Mouse (Mus musculus) bone marrow macrophage, adult 2 months (primary cell): ENCODE measurements around the gene Olfr769. TPM values are rescaled to one million over a fixed set of nuclear protein-coding genes. Genes with fewer than 3 reads are reported as not detected.
"Not testable (repeated sequence)": the region's sequence is repeated elsewhere in the genome, so short reads cannot be mapped to it uniquely, and the experiment has no call there.

Experiments
- H3K27ac ChIP-seq: 2 replicates; pipeline ENCODE4 v1.5.1; 2012; ENCODE audit warnings: low read depth, low read length; ENCODE audit not compliant: insufficient read depth
- H3K4me1 ChIP-seq: 2 replicates; pipeline ENCODE4 v1.6.1; 2012; ENCODE audit warnings: low read length; ENCODE audit not compliant: control insufficient read depth, insufficient read depth
- H3K4me3 ChIP-seq: 2 replicates; pipeline ENCODE4 v1.5.1; 2012; ENCODE audit warnings: mild to moderate bottlenecking, low read length, moderate library complexity; ENCODE audit not compliant: insufficient read depth
- CTCF ChIP-seq: IDR thresholded peaks from 2 replicates; pipeline ENCODE4 v1.5.1; 2012; ENCODE audit warnings: low read depth, mild to moderate bottlenecking, low read length, moderate library complexity
- POLR2A ChIP-seq: IDR thresholded peaks from 2 replicates; pipeline ENCODE4 v1.6.1; 2012; ENCODE audit warnings: mild to moderate bottlenecking, low read depth, low read length, borderline replicate concordance
- polyA plus RNA-seq: library from polyadenylated mRNA; stranded (reverse); fragments of >200 nt; gene quantifications from 2 replicates; pipeline ENCODE4 v1.2.4, GENCODE M21; 2012; ENCODE audit not compliant: missing spikeins, insufficient read depth, insufficient read length

Gene Olfr769
- not detected in 2 replicates for polyA plus RNA-seq

DNA sequence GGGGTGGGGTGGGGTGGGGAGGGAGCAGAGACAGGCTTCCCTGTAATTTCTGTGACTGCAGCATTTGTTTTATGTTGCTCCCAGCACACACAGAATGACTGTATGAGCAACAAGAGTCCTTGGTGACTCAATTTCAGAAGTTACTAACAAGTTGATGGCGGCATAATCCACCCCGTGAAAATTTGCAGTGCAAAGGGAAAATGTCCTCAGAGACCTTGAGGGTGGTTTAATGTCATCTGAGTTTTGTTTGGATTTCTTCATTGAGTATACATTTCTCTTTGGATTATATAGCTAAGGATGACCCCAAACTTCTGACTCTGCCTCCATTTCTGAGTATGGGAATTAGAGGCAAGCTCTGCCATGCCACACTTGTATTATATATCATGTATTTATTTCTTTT, at the start of gene Olfr769:
Gene Olfr769 (minus strand): TSS at position 101 of the 400 bp plus-strand sequence.
- H3K27ac ChIP-seq, result no peak within 1 kb of the TSS
- H3K4me3 ChIP-seq, result no peak within 1 kb of the TSS
- no peak for TF ChIP-seq POLR2A
- no peak for TF ChIP-seq CTCF
- no peaks in the 10 kb centered on the region for H3K4me1 ChIP-seq

DNA sequence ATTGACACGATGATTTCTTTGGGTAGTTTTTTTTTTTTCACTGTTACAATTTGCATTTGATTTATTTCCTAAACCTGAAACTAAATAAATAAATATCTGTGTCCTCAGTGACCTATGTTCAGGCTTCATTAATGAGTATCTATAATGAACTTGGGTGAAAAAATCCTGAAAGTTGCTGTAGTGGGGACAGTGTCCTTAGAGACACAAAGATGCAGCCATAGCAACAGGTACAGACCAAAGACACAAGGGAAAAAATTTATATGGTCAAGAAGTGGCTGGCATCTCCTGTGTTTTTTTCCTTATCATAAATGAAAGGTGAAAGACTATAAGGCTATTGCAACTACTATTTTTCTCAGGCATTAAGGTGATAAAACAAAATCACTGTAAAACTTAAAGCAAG, 47.0 kb upstream of the Olfr769 start, which contains the start of gene Olfr771:
Gene Olfr771 (minus strand): TSS at position 101 of the 400 bp plus-strand sequence.
- no peak within 1 kb of the TSS for H3K27ac ChIP-seq
- H3K4me3 ChIP-seq, result no peak within 1 kb of the TSS
- no peaks in the 10 kb centered on the region for H3K4me1 ChIP-seq
- no peak for TF ChIP-seq CTCF
- no peak for TF ChIP-seq POLR2A

DNA sequence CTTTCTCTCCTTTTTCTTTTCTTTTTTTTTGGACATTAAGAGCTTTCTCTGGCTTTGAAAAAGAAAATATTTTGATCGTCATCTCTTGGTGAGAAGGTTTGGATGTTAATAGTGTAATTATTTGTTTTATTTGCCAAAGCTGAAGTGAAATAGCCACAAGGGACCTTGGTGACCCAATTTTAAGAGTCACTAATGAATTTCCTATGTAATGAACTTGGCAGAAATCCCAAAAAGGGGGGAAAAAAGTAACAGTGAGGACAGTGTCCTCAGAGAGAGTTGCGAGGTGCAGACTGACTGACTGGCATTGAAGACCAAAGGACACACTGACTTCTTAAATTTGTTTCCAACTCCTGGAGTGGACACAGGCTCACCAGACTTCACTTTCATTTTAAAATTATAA, 21.2 kb upstream of the Olfr769 start, which contains the start of gene Olfr770:
Gene Olfr770 (minus strand): TSS at position 101 of the 400 bp plus-strand sequence.
- Histone ChIP-seq H3K4me3 (no peak within 1 kb of the TSS), H3K4me1 (no peaks in the 10 kb centered on the region), H3K27ac (no peak within 1 kb of the TSS)
- TF ChIP-seq POLR2A (no peak), CTCF (no peak)

DNA sequence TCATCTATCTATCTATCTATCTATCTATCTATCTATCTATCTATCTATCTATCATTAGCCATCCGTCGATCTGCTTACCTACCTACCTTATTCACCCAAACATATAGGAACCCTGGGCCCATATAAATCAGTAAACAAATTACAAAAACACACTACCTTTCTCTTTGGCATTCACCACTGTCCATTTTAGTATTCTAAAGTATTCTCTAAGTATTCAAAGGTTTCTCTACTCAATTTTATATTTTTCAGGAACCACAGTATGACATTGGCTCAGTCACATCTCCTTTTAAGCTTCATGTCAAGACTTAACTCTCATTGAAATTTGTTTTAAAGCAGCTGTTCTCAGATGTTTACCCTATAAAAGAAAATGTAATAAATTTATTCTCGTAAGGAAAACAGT, 2.5 kb downstream of the Olfr769 start:
- no peak overlapping the region for H3K4me3 ChIP-seq
- H3K4me1 ChIP-seq, result no peaks in the 10 kb centered on the region
- no peak overlapping the region for H3K27ac ChIP-seq
- TF ChIP-seq CTCF (no peak), POLR2A (no peak)

DNA sequence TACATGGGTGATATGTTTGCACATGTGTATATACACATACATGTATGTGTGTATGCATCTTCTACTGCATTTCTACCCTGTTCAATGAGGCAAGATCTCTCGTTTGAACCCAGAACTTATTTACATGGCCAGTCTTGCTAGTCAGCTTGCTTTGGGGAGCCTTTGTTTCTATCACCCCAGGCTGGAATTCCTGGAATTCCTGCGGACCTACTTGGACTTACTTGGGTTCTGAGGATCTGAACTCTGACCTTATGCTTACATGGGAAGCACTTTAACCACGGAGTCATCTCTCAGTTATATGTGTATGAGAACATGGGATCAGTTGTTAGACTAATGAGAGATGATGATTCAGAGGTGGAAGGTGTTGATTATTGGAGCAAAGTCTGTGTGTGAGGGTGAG, 16.4 kb downstream of the Olfr769 start:
- TF ChIP-seq POLR2A, result no peak
- TF ChIP-seq CTCF, result no peak
- Histone ChIP-seq H3K4me1 (no peaks in the 10 kb centered on the region), H3K4me3 (no peak overlapping the region), H3K27ac (no peak overlapping the region)

DNA sequence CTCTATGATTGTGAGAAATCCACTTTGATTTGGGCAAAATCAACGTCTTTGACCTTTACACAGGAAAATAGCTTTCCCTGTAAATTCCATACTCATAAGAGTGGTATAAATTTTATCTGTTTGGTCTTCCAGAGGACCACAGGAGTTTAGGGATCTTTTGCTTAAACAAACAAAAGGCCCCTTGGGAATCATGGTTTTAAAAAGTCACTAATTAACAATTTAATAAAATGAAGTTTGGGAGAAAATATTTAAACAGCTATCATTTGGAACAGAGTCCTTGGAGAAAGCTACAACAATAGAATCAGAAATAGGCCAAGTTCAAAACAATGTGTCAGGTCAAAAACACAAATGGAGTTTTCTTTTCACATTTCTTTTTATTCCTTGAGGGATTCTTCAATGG, 18.4 kb downstream of the Olfr769 start, which contains the start of gene Olfr768:
Gene Olfr768 (minus strand): TSS at position 101 of the 400 bp plus-strand sequence.
- H3K27ac ChIP-seq, result no peak within 1 kb of the TSS
- TF ChIP-seq POLR2A, result no peak
- no peak for TF ChIP-seq CTCF
- H3K4me1 ChIP-seq, result no peaks in the 10 kb centered on the region

DNA sequence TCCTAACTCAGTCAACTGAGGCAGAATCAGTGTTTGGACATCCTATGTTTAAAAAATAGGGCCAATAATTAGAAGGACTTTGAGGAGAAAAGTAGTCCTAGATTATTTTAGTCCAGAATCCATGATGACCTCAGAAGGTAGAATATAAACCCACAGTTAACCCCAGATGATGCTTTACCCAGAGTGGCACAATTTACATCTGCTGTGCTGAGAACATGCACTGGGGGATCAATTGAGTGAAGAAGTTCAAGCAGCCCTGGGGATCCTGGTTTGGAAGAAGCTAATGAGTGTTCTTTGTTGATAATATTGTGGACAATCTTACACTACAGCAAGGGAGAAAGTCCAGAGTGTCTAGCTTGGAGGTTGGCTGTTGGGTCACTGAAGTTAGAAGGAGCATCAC, 34.9 kb downstream of the Olfr769 start, which contains the start of gene Olfr767:
Gene Olfr767 (minus strand): TSS at position 101 of the 400 bp plus-strand sequence.
- not testable (repeated sequence) for H3K27ac ChIP-seq

More for the DNA sequence above, 18.4 kb downstream of the Olfr769 start, which contains the start of gene Olfr768:
- no peak within 1 kb of the TSS for H3K4me3 ChIP-seq

DNA sequence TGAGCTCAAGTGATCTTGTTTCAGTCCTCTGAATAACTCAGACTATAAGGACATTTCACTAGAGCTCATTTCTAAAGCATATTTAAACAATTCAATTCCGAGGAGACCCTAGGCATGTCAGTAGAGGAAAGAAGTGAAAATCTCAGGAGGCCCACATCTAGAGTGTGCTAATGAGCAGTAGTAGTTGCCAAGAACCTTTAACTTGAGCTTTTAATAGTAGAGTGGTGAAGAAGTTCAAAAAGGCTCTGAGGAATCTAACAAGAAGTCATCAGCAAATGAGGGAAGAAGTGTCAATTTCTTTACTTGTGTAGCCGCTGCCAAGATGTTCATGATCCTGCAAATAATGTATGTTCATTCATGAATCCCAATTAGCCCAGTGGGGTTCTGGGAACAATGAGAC, 48.8 kb downstream of the Olfr769 start, which contains the start of gene Olfr766-ps1:
Gene Olfr766-ps1 (minus strand): TSS at position 101 of the 400 bp plus-strand sequence.
- no peaks in the 10 kb centered on the region for H3K4me1 ChIP-seq
- no peak within 1 kb of the TSS for H3K4me3 ChIP-seq
- TF ChIP-seq POLR2A (no peak), CTCF (no peak)
- H3K27ac ChIP-seq, result no peak within 1 kb of the TSS

More for the DNA sequence above, 34.9 kb downstream of the Olfr769 start, which contains the start of gene Olfr767:
- H3K4me3 ChIP-seq, H3K4me1 ChIP-seq: not testable (repeated sequence)

Other genes with a start within 250 kb of the Olfr769 start
- gene Gdf11, start 226.1 kb downstream of the Olfr769 start, polyA plus RNA-seq, result not detected in 2 replicates
- gene Cd63, start 216.9 kb downstream of the Olfr769 start, polyA plus RNA-seq, result 751 and 791 TPM in 2 replicates
- gene Rdh5, start 195.0 kb downstream of the Olfr769 start, polyA plus RNA-seq, result 4.6 and 7.5 TPM in 2 replicates
- 125 TPM in 2 replicates for gene Bloc1s1, start 193.8 kb downstream of the Olfr769 start, polyA plus RNA-seq
- 0.17 TPM in 1 of 2 replicates, not detected in the other for gene Itga7, start 184.0 kb downstream of the Olfr769 start, polyA plus RNA-seq
- not detected in 2 replicates for gene Mettl7b, start 156.9 kb downstream of the Olfr769 start, polyA plus RNA-seq
- gene Olfr9, start 128.4 kb downstream of the Olfr769 start, polyA plus RNA-seq, result not detected in 2 replicates
- not detected in 2 replicates for gene Olfr763, start 107.1 kb downstream of the Olfr769 start, polyA plus RNA-seq
- not detected in 2 replicates for gene Olfr764-ps1, start 78.0 kb downstream of the Olfr769 start, polyA plus RNA-seq
- not detected in 2 replicates for gene Olfr765, start 67.9 kb downstream of the Olfr769 start, polyA plus RNA-seq
- gene Olfr766-ps1, start 48.9 kb downstream of the Olfr769 start, polyA plus RNA-seq, result not detected in 2 replicates
- gene Olfr767, start 35.0 kb downstream of the Olfr769 start, polyA plus RNA-seq, result not detected in 2 replicates
- not detected in 2 replicates for gene Olfr768, start 18.5 kb downstream of the Olfr769 start, polyA plus RNA-seq
- not detected in 2 replicates for gene Olfr770, start 21.1 kb upstream of the Olfr769 start, polyA plus RNA-seq
- gene Olfr771, start 46.9 kb upstream of the Olfr769 start, polyA plus RNA-seq, result not detected in 2 replicates
- gene Olfr772, start 60.1 kb upstream of the Olfr769 start, polyA plus RNA-seq, result not detected in 2 replicates
- not detected in 2 replicates for gene Olfr773, start 69.6 kb upstream of the Olfr769 start, polyA plus RNA-seq
- gene Olfr774, start 118.3 kb upstream of the Olfr769 start, polyA plus RNA-seq, result not detected in 2 replicates
- gene Olfr775, start 130.6 kb upstream of the Olfr769 start, polyA plus RNA-seq, result not detected in 2 replicates
- gene Olfr776, start 141.3 kb upstream of the Olfr769 start, polyA plus RNA-seq, result not detected in 2 replicates
- gene Olfr777, start 153.6 kb upstream of the Olfr769 start, polyA plus RNA-seq, result 0.15 TPM in 1 of 2 replicates, not detected in the other
- not detected in 2 replicates for gene Olfr780, start 200.3 kb upstream of the Olfr769 start, polyA plus RNA-seq
- gene Olfr781, start 211.0 kb upstream of the Olfr769 start, polyA plus RNA-seq, result not detected in 2 replicates
- gene Olfr782, start 231.0 kb upstream of the Olfr769 start, polyA plus RNA-seq, result not detected in 2 replicates